Mouse (Mus musculus) limb, embryonic 12.5 days (tissue): ENCODE results near the gene Usp12. TPM values are rescaled to one million over a fixed set of nuclear protein-coding genes. Genes with fewer than 3 reads are reported as not detected.
A peak's percentile ranks its signal among the peaks of the same experiment; 100 is the strongest.

Experiments used
- ATAC-seq: fragments of 200-750 bp; cut with Nextera tagmentation; 2 replicates; pipeline ENCODE4 v1.8.0; 2017; ENCODE audit warnings: low read depth, moderate TSS enrichment; ENCODE audit not compliant: insufficient number of reproducible peaks, insufficient read depth, low FRiP score, low TSS enrichment
- H3K27ac ChIP-seq: fragments of 300-500 bp; sonication (generic); 2 replicates; pipeline ENCODE4 v1.5.1; 2016; ENCODE audit warnings: mild to moderate bottlenecking, moderate library complexity
- H3K27me3 ChIP-seq: fragments of 300-500 bp; sonication (generic); 2 replicates; pipeline ENCODE4 v1.6.1; 2016; ENCODE audit warnings: mild to moderate bottlenecking, moderate library complexity
- H3K36me3 ChIP-seq: fragments of 300-500 bp; sonication (generic); 2 replicates; pipeline ENCODE4 v1.6.1; 2016; ENCODE audit warnings: mild to moderate bottlenecking, moderate library complexity
- H3K4me1 ChIP-seq: fragments of 300-500 bp; sonication (generic); replicated peaks from 2 replicates; pipeline ENCODE4 v1.6.1; 2016
- H3K4me2 ChIP-seq: fragments of 300-500 bp; sonication (generic); 2 replicates; pipeline ENCODE4 v1.6.1; 2016; ENCODE audit warnings: mild to moderate bottlenecking, moderate library complexity
- H3K4me3 ChIP-seq: fragments of 300-500 bp; sonication (generic); replicated peaks from 2 replicates; pipeline ENCODE4 v1.5.1; 2016; ENCODE audit warnings: mild to moderate bottlenecking
- H3K9ac ChIP-seq: fragments of 300-500 bp; sonication (generic); replicated peaks from 2 replicates; pipeline ENCODE4 v1.6.1; 2016; ENCODE audit warnings: mild to moderate bottlenecking, moderate library complexity
- H3K9me3 ChIP-seq: fragments of 300-500 bp; sonication (generic); 2 replicates; pipeline ENCODE4 v1.6.1; 2016; ENCODE audit warnings: mild to moderate bottlenecking, moderate library complexity
- WGBS: fragments of 180-500 bp; shearing (Covaris S2); methylation state at CpG from one replicate; pipeline ENCODE4 v1.1.7; 2016; 5-methylcytosine and 5-hydroxymethylcytosine counted together
- polyA plus RNA-seq: library from polyadenylated mRNA; unstranded; fragments of >200 nt; fragmentation: Nextera tagmentation; extraction: Ambion mirVana; gene quantifications from 2 replicates; pipeline ENCODE4 v1.2.1, GENCODE M21; 2016

Usp12 gene
- polyA plus RNA-seq, 1 experiment from 2014 or later: 15.2 TPM

DNA sequence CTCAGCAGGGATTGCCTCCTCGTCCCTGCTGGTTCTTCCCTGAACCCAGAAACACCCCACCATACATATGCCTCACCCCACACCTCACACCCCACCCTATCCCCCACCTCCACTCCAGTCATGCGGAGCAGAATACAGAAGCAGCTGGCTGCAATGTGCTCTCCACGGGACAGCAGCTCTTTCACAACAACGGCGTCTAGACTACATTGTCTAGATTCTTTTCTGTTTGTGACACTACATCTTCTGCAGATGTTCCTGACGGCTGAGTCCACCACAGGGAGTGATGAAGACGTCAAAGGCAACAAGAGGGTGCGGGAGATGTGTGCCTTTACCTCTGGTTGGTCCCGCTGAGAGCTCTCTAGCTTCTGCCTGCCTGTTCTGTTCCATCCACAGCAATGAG, 3.2 kb upstream of the Usp12 start:
- WGBS: 67% methylated on average over 9 of the region's 9 CpGs
- peaks cover 8% of the 10 kb centered on the region for H3K4me1 ChIP-seq
- H3K36me3 ChIP-seq: no peaks in the 10 kb centered on the region
- ATAC-seq: no peak
- no peak overlapping the region for H3K27ac ChIP-seq
- H3K9ac ChIP-seq: no peak overlapping the region
- no peak overlapping the region for H3K4me3 ChIP-seq
- no peaks in the 10 kb centered on the region for H3K27me3 ChIP-seq
- peaks cover 8% of the 10 kb centered on the region; the same call in 1 of the 2 replicates for H3K9me3 ChIP-seq
- no peak overlapping the region for H3K4me2 ChIP-seq

DNA sequence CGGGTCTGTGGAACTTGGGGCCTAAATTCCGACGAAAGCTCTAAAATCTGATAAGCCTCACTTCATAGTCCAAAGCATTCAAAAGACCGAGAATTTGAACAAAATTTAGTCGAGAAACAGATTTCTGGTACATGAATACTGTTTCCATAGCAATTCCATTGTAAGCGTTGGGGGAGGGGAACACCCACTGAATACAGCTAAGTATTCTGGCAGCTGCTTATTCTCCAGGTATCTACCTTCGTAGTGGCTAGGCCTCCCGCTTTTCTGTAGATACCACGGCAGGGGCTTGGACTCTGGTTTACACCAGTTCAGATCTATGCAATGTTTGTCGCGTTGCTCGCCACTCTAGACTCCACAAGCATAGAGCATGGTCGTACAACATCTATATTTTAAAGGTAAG, 922 bp upstream of the Usp12 start:
- no peaks in the 10 kb centered on the region for H3K36me3 ChIP-seq
- ATAC-seq: no peak
- WGBS: 82% methylated on average over 13 of the region's 13 CpGs
- no peak overlapping the region for H3K4me3 ChIP-seq
- no peak overlapping the region for H3K9ac ChIP-seq
- no peak overlapping the region for H3K4me2 ChIP-seq
- peaks cover 30% of the 10 kb centered on the region for H3K4me1 ChIP-seq
- no peak overlapping the region for H3K27ac ChIP-seq
- H3K9me3 ChIP-seq: no peaks in the 10 kb centered on the region
- H3K27me3 ChIP-seq: no peaks in the 10 kb centered on the region

DNA sequence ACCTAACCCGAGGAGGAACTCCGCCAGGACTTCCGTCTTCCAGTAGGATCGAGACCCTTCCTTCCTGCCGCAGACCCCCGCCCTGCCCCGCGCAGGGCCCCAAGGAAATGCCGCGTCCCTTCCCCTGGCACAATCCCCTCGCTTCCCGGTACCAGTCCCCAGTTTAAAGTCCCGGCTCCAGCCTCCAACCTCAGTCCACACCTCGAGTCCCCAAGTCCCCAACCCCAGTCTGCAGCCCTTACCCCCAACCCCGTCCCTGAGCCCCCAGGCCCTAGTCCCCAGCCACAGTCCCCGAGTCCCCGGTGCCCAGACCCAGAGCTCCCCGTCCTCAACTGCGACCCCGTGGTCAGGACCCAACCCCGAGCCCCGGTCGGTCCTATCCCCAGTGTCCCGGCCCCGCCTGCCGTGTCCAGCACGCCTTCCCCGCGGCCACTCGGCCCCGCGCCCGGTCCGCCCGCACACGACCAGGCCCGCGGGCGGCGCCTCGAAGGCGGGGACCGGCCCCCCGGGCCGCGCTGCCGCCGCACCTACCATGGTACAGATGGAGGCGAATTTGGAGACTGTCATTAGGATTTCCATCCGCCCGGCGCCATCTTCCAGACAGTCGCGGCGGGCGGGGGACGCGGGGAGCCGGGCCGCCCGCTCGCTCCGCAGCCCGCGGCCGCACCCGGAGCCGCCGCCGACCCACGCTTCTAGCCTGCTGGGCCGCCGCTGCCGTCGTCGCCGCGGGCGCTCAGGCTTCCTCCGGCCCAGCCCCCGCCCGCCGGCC, 538 bp downstream of the Usp12 start:
- H3K9me3 ChIP-seq: no peaks in the 10 kb centered on the region
- no peaks in the 10 kb centered on the region for H3K36me3 ChIP-seq
- peak; percentile 56 for ATAC-seq
- under 1% methylated on average over 71 of the region's 83 CpGs for WGBS
- H3K27me3 ChIP-seq: no peaks in the 10 kb centered on the region
- H3K9ac ChIP-seq: peak overlapping the region; percentile 90
- peak overlapping the region; percentile 94 for H3K4me3 ChIP-seq
- peak overlapping the region; percentile 75 for H3K4me2 ChIP-seq
- peak overlapping the region; percentile 93 for H3K27ac ChIP-seq
- H3K4me1 ChIP-seq: peaks cover 42% of the 10 kb centered on the region

DNA sequence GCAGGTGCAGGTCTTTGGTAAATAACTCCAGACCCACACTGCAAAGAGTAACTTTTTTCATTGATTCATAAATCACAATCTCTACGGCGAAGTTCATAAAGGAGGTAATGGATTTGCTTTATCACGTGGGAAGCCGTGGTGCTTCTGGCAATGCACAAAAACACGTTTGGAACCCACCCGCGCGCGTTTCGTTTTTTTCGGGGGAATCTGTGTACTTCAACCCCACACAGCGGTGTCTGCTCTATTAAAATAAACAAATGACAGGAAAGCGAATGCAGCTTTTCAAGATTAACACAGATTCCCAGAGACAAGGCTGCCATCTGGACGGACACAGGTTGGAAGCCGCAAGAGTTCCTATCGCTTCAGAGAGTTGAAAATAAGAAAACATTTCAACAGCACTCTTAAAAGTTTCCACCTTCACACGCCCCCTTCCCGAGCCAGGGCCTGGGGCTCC, 1.1 kb downstream of the Usp12 start:
- 7% methylated on average over 18 of the region's 18 CpGs for WGBS
- H3K4me2 ChIP-seq: peak overlapping the region; percentile 75
- peaks cover 42% of the 10 kb centered on the region for H3K4me1 ChIP-seq
- peak overlapping the region; percentile 90 for H3K9ac ChIP-seq
- no peak for ATAC-seq
- H3K27ac ChIP-seq: peak overlapping the region; percentile 93
- H3K9me3 ChIP-seq: no peaks in the 10 kb centered on the region
- H3K4me3 ChIP-seq: peak overlapping the region; percentile 94
- no peaks in the 10 kb centered on the region for H3K36me3 ChIP-seq
- no peaks in the 10 kb centered on the region for H3K27me3 ChIP-seq

DNA sequence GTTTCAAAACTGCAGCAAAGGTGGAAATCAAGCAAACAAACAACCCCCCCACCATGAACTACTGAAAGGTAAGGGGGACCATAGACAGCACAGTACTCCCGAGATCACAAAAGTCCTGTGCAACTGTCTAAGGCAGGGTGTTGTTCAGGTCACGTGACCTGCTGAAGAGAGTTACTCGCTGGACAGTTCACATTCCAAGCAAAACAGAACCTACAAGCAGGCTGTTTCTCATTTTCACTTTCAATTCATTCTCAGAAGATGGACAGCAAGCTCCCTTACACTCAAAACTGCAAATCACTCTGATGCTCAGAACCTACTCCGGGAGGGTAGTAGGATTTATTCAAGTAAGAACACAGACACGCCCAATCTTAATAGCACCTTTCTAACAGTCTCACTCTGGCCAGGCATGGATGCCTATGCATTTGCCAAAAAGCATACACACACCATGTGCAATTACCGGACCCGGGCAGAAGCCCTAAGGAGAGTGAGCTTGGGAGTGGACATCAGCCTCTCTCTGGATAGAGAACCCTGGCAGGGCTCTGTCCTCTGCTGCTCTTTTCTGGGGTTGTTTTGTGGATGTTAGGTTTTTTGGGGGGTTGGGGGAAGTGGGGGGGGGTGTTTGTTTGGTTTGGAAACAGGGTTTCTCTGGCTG, 2.5 kb downstream of the Usp12 start:
- ATAC-seq: no peak
- Histone ChIP-seq H3K4me2 (no peak overlapping the region), H3K9me3 (no peaks in the 10 kb centered on the region), H3K4me1 (peaks cover 42% of the 10 kb centered on the region), H3K27me3 (no peaks in the 10 kb centered on the region), H3K9ac (no peak overlapping the region), H3K4me3 (no peak overlapping the region), H3K36me3 (no peaks in the 10 kb centered on the region), H3K27ac (no peak overlapping the region)
- WGBS: 70% methylated on average over 7 of the region's 7 CpGs

DNA sequence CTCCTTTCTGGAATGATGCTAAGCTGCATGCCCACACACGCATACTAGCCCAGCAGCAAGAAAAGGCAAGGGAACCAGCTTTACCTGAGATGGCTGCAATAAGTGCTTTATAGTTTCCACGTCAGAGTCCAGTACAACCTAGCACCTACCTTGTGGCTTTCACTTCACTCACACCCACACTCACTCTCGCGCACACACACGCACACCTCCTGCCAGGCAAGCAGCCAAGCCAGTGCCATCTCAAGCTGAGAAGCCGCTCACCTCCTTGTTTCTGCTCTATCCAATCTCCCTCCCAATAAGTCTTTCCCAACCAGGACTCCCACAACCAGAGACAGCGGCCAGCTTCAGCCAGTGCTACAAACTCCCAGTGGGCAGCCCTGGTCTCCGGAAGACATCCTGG, 3.9 kb downstream of the Usp12 start:
- Histone ChIP-seq H3K4me3 (no peak overlapping the region), H3K27me3 (no peaks in the 10 kb centered on the region), H3K9me3 (no peaks in the 10 kb centered on the region), H3K27ac (peak overlapping the region; percentile 45; the same call in 1 of the 2 replicates), H3K4me2 (peak overlapping the region; percentile 13), H3K4me1 (peaks cover 47% of the 10 kb centered on the region), H3K36me3 (no peaks in the 10 kb centered on the region), H3K9ac (no peak overlapping the region; the same call in 1 of the 2 replicates)
- ATAC-seq: no peak
- 71% methylated on average over 8 of the region's 8 CpGs for WGBS

DNA sequence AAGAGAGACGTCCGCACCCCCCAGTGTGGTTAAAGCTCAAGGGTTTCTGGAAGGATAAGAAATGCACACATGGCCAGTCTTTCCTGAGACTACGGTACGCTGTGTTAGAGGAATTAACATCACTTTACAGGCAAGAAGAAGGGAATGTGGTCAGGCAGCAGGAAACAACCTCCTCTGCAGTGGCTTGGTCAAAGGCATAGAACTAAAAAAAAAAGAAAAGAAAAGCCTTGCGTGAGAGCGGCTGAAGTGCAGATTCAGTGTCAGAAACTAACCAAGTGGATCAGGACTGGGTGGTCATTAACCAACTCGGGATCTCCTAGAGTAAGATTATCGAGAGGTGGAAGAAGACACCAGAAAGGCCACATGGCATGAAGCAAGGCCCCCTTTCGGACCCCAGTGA, 5.4 kb downstream of the Usp12 start:
- no peaks in the 10 kb centered on the region for H3K27me3 ChIP-seq
- H3K4me3 ChIP-seq: no peak overlapping the region
- no peaks in the 10 kb centered on the region for H3K36me3 ChIP-seq
- no peak overlapping the region for H3K4me2 ChIP-seq
- no peak overlapping the region for H3K9ac ChIP-seq
- H3K4me1 ChIP-seq: peaks cover 47% of the 10 kb centered on the region
- no peak overlapping the region for H3K27ac ChIP-seq
- H3K9me3 ChIP-seq: no peaks in the 10 kb centered on the region
- WGBS: 74% methylated on average over 9 of the region's 9 CpGs
- no peak for ATAC-seq

DNA sequence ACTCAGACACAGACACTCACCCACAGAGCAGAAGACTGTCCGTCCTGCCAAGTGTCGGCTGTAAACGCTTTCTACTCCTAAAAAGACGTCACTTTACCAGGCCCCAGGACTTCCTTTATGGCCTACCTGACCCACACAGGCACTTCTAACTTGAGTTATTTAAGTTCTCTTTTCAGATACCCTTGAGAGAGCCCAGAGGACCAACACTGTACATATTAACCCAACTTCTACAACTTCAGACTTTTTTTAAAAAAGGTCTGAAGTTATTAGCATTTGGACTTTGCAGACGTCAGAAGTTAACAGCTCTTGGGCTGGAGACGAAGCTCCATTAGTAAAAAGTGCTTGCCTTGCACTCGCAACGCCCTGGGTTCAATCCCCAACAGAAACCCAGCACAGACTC, 8.7 kb downstream of the Usp12 start:
- no peak overlapping the region for H3K27ac ChIP-seq
- ATAC-seq: no peak
- WGBS: 63% methylated on average over 8 of the region's 8 CpGs
- no peaks in the 10 kb centered on the region for H3K27me3 ChIP-seq
- no peak overlapping the region for H3K9ac ChIP-seq
- no peak overlapping the region for H3K4me3 ChIP-seq
- no peaks in the 10 kb centered on the region for H3K9me3 ChIP-seq
- no peak overlapping the region for H3K4me2 ChIP-seq
- no peaks in the 10 kb centered on the region for H3K36me3 ChIP-seq
- peaks cover 21% of the 10 kb centered on the region for H3K4me1 ChIP-seq

DNA sequence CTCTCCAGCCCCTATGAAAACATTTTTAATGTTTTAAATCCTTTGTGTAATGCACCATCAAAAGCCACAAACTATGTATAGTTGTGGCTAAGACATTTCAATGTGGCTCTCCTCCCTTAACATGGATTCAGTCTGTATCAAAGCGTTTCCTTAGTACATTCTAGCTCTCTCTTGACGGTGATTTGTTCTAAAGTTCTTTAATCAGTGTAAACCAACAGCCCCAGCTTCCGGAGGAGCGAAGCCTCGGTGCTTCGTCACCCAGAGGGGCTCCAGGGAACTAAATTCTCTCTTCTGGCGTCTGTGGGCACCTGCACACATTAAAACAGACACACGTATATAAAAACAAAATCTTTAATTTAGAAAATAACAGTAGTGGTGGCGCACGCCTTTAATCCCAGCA, 10.9 kb downstream of the Usp12 start:
- H3K4me1 ChIP-seq: peaks cover 5% of the 10 kb centered on the region; the same call in 1 of the 2 replicates
- no peak overlapping the region for H3K9ac ChIP-seq
- no peaks in the 10 kb centered on the region for H3K27me3 ChIP-seq
- H3K4me3 ChIP-seq: no peak overlapping the region
- ATAC-seq: no peak
- no peaks in the 10 kb centered on the region for H3K36me3 ChIP-seq
- no peak overlapping the region for H3K27ac ChIP-seq
- H3K9me3 ChIP-seq: no peaks in the 10 kb centered on the region
- 92% methylated on average over 10 of the region's 10 CpGs for WGBS
- no peak overlapping the region for H3K4me2 ChIP-seq

DNA sequence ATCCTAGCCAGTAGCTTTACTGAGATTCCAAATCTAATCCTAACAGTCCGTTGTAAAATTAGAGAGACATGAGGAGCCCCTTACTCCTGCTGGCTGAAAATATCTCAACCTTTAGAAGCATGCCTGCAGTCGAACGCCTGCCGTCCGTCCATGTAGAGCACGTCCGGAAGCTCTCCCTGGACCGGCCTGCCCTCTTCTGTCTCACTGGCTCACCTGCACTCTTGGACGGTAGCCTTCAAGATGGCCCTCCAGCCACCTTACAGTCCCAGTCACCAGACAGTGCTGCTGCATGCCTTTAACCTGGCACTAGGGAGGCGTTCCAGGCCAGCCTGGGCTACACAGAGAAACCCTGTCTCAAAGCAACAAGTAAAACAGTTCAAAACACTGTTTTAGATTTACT, 11.5 kb downstream of the Usp12 start:
- Histone ChIP-seq H3K27me3 (no peaks in the 10 kb centered on the region), H3K36me3 (no peaks in the 10 kb centered on the region), H3K4me1 (peaks cover 5% of the 10 kb centered on the region; the same call in 1 of the 2 replicates), H3K27ac (no peak overlapping the region), H3K4me3 (no peak overlapping the region), H3K4me2 (no peak overlapping the region), H3K9me3 (no peaks in the 10 kb centered on the region), H3K9ac (no peak overlapping the region)
- 82% methylated on average over 10 of the region's 10 CpGs for WGBS
- no peak for ATAC-seq

DNA sequence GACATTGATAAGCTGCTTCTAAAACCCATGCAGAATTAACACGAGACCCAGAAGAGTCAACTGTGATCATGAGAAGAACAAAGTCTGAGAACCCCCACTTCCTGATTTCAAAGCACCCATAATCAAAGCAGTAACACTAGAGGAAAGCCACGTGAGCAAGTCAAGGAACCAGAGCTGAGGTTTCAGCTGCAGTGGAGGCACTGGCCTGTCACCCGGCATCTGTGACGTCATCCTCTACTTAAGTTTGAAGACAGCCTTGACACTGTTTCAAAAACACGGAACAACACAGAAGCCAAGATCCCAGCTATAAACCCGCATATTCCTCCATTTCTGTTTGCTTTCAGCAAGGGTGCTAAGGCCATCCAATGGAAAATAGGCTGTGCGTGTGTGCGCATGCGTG, 13.1 kb downstream of the Usp12 start:
- Histone ChIP-seq H3K4me3 (no peak overlapping the region), H3K4me2 (no peak overlapping the region), H3K9ac (no peak overlapping the region), H3K36me3 (no peaks in the 10 kb centered on the region), H3K27ac (no peak overlapping the region), H3K9me3 (no peaks in the 10 kb centered on the region), H3K27me3 (no peaks in the 10 kb centered on the region), H3K4me1 (peaks cover 5% of the 10 kb centered on the region; the same call in 1 of the 2 replicates)
- 78% methylated on average over 9 of the region's 9 CpGs for WGBS
- ATAC-seq: no peak
